Mouse (Mus musculus): Measurements from ENCODE around the gene Siah1a. TPM values are rescaled to one million over a fixed set of nuclear protein-coding genes. Genes with fewer than 3 reads are reported as not detected.

The Siah1a gene
- polyA plus RNA-seq, 1 experiment from 2014 or later: 50.8 TPM

DNA sequence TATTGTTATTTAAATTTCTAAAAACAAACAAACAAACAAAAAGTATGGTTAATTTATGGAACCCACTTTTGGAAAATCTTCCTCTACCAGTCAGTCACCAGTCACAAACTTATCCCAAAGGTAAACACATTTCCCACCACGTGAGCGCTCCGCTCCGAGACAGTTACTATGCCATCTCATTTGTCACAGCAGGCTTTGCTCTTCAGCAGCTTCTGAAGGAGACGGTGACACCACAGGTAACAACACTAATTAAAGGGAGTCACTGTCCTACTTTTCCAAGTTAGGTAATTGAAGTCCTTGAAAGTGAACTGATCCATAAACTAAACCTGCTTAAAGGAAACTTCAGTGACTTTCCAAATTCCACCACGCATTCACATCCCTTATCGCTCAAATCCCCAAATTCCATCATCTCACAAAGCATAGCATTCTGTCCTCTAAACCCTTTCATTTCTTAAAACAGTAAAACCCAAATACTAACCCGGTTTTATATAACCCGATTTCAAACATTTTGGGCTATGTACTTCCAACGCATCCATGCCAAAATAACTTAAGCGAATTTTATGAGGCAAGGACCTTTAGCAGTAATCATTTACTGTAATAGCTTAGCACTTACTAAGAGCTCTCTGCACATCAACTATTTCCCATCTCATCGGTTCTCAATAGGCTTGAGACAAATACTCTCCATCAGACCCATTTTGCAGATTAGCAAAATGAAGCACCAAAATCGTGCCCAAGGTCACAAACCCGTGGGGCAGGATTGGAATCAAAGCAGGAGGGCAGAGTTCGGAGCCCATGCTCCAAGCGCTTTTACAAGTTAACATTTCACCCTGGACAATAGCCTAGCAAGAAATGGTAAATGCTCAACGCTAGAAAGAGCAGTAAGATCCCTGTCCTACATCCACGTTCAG is 1.2 kb downstream of the Siah1a start:
- Histone ChIP-seq H3K36me3 (ENCODE audit: insufficient read depth) (no peaks in the 10 kb centered on the region), H3K4me2 (peak overlapping the region; percentile 84), H3K9me3 (ENCODE audit: low read depth, low read length) (no peaks in the 10 kb centered on the region), H3K9ac (peak overlapping the region; percentile 99), H3K4me3 (ENCODE audit: low read depth, low read length) (peak overlapping the region; percentile 94), H3K4me1 (ENCODE audit: insufficient read depth) (peaks cover 5% of the 10 kb centered on the region; the same call in 1 of the 2 replicates), H3K27ac (ENCODE audit: low read depth) (peak overlapping the region; percentile 97), H3K27me3 (ENCODE audit: insufficient read depth, low read length) (no peaks in the 10 kb centered on the region)
- no peak for TF ChIP-seq CTCF (IDR thresholded peaks at IDR 0.05; ENCODE audit: low read depth)
- ATAC-seq (ENCODE audit: insufficient read depth) (no peak), DNase-seq (peak; percentile 54)
- WGBS: 3% methylated on average over 18 of the region's 18 CpGs

DNA sequence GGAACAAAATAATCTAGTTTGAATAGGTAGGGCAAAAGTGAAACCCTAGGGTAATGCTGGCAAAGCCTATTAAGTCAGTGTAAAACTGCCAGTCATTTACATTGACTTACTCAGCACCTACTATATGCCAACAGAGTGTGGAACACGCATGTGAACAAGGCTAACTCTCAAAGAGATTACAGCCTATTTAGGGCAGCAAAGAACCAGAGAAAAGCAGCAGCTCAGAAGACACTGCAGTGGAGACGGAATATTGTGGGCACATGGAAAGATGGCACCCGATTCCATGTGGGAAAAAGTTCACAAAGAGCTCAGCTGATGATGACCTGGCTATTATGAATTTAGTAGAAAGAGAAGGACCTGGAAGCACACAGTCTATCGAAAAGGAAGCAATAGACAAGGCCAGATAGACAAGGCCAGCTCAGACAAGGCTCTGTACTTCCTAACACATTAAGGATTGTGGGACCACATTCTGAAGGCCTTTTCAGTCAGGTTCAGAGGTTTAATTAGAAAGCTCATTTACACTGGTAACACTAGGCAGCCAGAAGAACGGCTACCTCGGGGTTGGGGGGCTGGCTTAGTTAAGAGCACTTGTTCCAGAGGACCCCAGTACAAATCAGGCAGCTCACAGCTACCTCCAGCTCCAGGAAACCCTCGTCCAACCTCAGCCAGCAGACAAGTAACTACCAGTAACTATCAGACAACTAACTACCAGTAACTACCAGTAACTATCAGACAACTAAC is 3.0 kb downstream of the Siah1a start:
- H3K36me3 ChIP-seq (ENCODE audit: insufficient read depth): no peaks in the 10 kb centered on the region
- TF ChIP-seq CTCF (IDR thresholded peaks at IDR 0.05; ENCODE audit: low read depth): no peak
- no peak overlapping the region for H3K9ac ChIP-seq
- no peak overlapping the region for H3K27ac ChIP-seq (ENCODE audit: low read depth)
- no peaks in the 10 kb centered on the region for H3K9me3 ChIP-seq (ENCODE audit: low read depth, low read length)
- no peaks in the 10 kb centered on the region for H3K27me3 ChIP-seq (ENCODE audit: insufficient read depth, low read length)
- no peak overlapping the region for H3K4me3 ChIP-seq (ENCODE audit: low read depth, low read length)
- peaks cover 5% of the 10 kb centered on the region; the same call in 1 of the 2 replicates for H3K4me1 ChIP-seq (ENCODE audit: insufficient read depth)
- WGBS: 78% methylated on average over 7 of the region's 7 CpGs
- ATAC-seq (ENCODE audit: insufficient read depth) (no peak), DNase-seq (no peak)
- no peak overlapping the region for H3K4me2 ChIP-seq

DNA sequence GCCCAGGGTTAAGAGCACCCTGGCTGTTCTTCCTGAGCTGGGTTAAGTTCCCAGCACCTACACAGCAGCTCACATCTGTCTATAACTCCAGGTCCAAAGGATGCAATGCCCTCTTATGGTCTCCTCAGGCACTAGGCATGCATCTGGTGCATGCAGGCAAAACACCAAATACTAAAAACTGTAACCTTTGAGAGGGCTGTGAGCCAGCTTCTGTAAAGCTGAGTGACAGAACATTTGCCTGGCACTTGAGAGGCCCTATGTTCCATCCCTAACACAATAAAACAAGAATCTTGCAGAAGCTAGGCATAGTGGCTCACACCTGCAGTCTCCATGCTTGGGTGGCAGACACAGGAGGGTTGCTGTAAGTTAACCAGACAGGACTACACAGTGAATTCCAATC is 4.1 kb downstream of the Siah1a start:
- Histone ChIP-seq H3K27me3 (ENCODE audit: insufficient read depth, low read length) (no peaks in the 10 kb centered on the region), H3K27ac (ENCODE audit: low read depth) (no peak overlapping the region), H3K36me3 (ENCODE audit: insufficient read depth) (no peaks in the 10 kb centered on the region), H3K4me1 (ENCODE audit: insufficient read depth) (peaks cover under 1% of the 10 kb centered on the region; the same call in 1 of the 2 replicates), H3K9ac (no peak overlapping the region), H3K9me3 (ENCODE audit: low read depth, low read length) (no peaks in the 10 kb centered on the region), H3K4me2 (no peak overlapping the region), H3K4me3 (ENCODE audit: low read depth, low read length) (no peak overlapping the region)
- DNase-seq (no peak), ATAC-seq (ENCODE audit: insufficient read depth) (no peak)
- TF ChIP-seq CTCF (IDR thresholded peaks at IDR 0.05; ENCODE audit: low read depth): no peak

DNA sequence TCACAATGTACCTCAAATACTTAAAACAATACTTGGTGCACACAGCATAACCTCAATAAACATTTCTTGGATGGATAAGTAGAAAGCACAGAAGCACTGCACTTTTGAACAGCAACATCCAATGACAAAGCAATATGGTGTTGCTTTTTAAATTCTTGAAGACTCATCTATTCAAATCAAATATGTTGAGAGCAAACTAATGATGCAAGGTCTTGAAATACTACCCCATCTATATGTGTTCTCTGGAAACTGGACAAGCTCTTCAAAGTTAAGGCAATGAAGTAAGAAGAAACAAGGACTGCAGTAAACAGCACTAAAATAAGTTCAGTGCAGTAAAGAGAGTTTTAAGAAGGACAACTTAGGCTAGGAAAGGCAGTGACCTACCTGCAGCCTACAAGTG is 4.8 kb downstream of the Siah1a start:
- no peak for ATAC-seq (ENCODE audit: insufficient read depth)
- no peaks in the 10 kb centered on the region for H3K9me3 ChIP-seq (ENCODE audit: low read depth, low read length)
- H3K27ac ChIP-seq (ENCODE audit: low read depth): no peak overlapping the region
- no peak for TF ChIP-seq CTCF (IDR thresholded peaks at IDR 0.05; ENCODE audit: low read depth)
- H3K4me3 ChIP-seq (ENCODE audit: low read depth, low read length): no peak overlapping the region
- H3K4me2 ChIP-seq: no peak overlapping the region
- no peaks in the 10 kb centered on the region; the same call in 1 of the 2 replicates for H3K4me1 ChIP-seq (ENCODE audit: insufficient read depth)
- no peak overlapping the region for H3K9ac ChIP-seq
- no peak for DNase-seq
- H3K36me3 ChIP-seq (ENCODE audit: insufficient read depth): no peaks in the 10 kb centered on the region
- H3K27me3 ChIP-seq (ENCODE audit: insufficient read depth, low read length): no peaks in the 10 kb centered on the region

DNA sequence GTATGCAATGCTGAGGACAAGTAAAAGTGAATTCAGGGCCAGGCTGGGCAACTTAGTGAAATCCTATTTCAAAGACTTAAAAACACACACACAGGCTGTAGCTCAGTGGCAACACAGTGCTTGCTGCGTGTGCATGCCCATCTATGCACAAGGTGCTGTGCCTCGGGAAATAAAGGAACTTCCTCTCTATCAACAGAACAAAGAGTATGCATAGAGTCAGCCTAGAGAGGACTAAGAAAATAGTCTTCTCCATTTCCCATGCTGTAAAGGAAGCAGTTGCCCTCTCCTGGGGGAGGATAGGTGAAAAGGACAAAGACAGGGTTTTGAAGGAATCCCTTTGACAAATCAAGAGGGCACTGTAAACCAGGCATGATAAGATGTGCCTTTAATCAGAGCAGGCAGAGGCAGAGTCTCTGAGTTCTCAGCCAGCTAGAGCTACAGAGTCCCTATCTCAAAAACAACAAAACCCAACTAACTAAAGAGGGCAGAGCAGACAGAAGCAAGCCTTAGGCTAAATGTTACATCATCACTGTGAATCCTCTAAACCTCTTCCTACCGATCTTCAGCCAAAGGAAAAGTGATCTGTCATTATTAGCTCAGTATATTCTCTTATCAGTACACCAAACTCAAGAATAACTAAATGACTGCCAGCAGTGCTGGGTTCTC is 10.2 kb downstream of the Siah1a start:
- H3K27ac ChIP-seq (ENCODE audit: low read depth): no peak overlapping the region
- 33% methylated on average over 3 of the region's 3 CpGs for WGBS
- no peak for DNase-seq
- no peak overlapping the region for H3K9ac ChIP-seq
- no peak overlapping the region for H3K4me3 ChIP-seq (ENCODE audit: low read depth, low read length)
- H3K36me3 ChIP-seq (ENCODE audit: insufficient read depth): no peaks in the 10 kb centered on the region
- no peak overlapping the region for H3K4me2 ChIP-seq
- no peak for TF ChIP-seq CTCF (IDR thresholded peaks at IDR 0.05; ENCODE audit: low read depth)
- no peaks in the 10 kb centered on the region for H3K9me3 ChIP-seq (ENCODE audit: low read depth, low read length)
- H3K4me1 ChIP-seq (ENCODE audit: insufficient read depth): no peaks in the 10 kb centered on the region
- ATAC-seq (ENCODE audit: insufficient read depth): no peak
- no peaks in the 10 kb centered on the region for H3K27me3 ChIP-seq (ENCODE audit: insufficient read depth, low read length)

GRCm38 (mm10) chr8:86734954-86735353 is 10.8 kb downstream of the Siah1a start:
- Histone ChIP-seq H3K9ac (no peak overlapping the region), H3K36me3 (ENCODE audit: insufficient read depth) (no peaks in the 10 kb centered on the region), H3K9me3 (ENCODE audit: low read depth, low read length) (no peaks in the 10 kb centered on the region), H3K4me2 (no peak overlapping the region), H3K27ac (ENCODE audit: low read depth) (no peak overlapping the region), H3K4me3 (ENCODE audit: low read depth, low read length) (no peak overlapping the region), H3K27me3 (ENCODE audit: insufficient read depth, low read length) (no peaks in the 10 kb centered on the region), H3K4me1 (ENCODE audit: insufficient read depth) (no peaks in the 10 kb centered on the region)
- TF ChIP-seq CTCF (IDR thresholded peaks at IDR 0.05; ENCODE audit: low read depth): no peak
- ATAC-seq (ENCODE audit: insufficient read depth) (no peak), DNase-seq (no peak)
- 61% methylated on average over 1 of the region's 1 CpGs for WGBS

- Histone ChIP-seq H3K4me1 (ENCODE audit: insufficient read depth) (no peaks in the 10 kb centered on the region), H3K4me2 (no peak overlapping the region), H3K9ac (no peak overlapping the region), H3K27me3 (ENCODE audit: insufficient read depth, low read length) (no peaks in the 10 kb centered on the region), H3K27ac (ENCODE audit: low read depth) (no peak overlapping the region), H3K4me3 (ENCODE audit: low read depth, low read length) (no peak overlapping the region), H3K36me3 (ENCODE audit: insufficient read depth) (no peaks in the 10 kb centered on the region), H3K9me3 (ENCODE audit: low read depth, low read length) (no peaks in the 10 kb centered on the region)
- DNase-seq (no peak), ATAC-seq (ENCODE audit: insufficient read depth) (no peak)
- 75% methylated on average over 4 of the region's 4 CpGs for WGBS
- no peak for TF ChIP-seq CTCF (IDR thresholded peaks at IDR 0.05; ENCODE audit: low read depth)
These were observed 11.6 kb downstream of the Siah1a start for GRCm38 (mm10) chr8:86734171-86734570.
